Mouse (Mus musculus) right cerebral cortex, postnatal 36 days (tissue): ENCODE measurements around the gene Rabgef1.
A peak's percentile ranks its signal among the peaks of the same experiment; 100 is the strongest.

Experiments
- DNase-seq, 2 experiments: peaks; one replicate each; pipeline ENCODE4 v3.0.0; 2022; ENCODE audit warnings: low spot score in 2 of 2, mixed read lengths in 1 of 2

Gene Rabgef1

GRCm38 (mm10) chr5:130171956-130172601 is 481 bp downstream of the Rabgef1 start:
- peak; percentile 13 to 23 for DNase-seq

GRCm38 (mm10) chr5:130173012-130173411 is 1.4 kb downstream of the Rabgef1 start:
- no peak for DNase-seq

GRCm38 (mm10) chr5:130177871-130178270 is 6.3 kb downstream of the Rabgef1 start:
- no peak for DNase-seq

- no peak for DNase-seq
Observed at GRCm38 (mm10) chr5:130180362-130180761, 8.8 kb downstream of the Rabgef1 start.

- DNase-seq: no peak
Observed at GRCm38 (mm10) chr5:130181740-130182540, 10.3 kb downstream of the Rabgef1 start.

GRCm38 (mm10) chr5:130182541-130182821 is 10.9 kb downstream of the Rabgef1 start:
- no peak for DNase-seq

GRCm38 (mm10) chr5:130184193-130184856 is 12.7 kb downstream of the Rabgef1 start:
- DNase-seq: no peak

- no peak for DNase-seq
Observed at GRCm38 (mm10) chr5:130185312-130185711, 13.7 kb downstream of the Rabgef1 start.

- peak in 1 of 2 experiments; percentile 11 for DNase-seq
Observed at GRCm38 (mm10) chr5:130187383-130187782, 15.8 kb downstream of the Rabgef1 start.

- DNase-seq: no peak
Observed at GRCm38 (mm10) chr5:130190909-130191308, 19.3 kb downstream of the Rabgef1 start.

- no peak for DNase-seq
Observed at GRCm38 (mm10) chr5:130191865-130192264, 20.3 kb downstream of the Rabgef1 start.

GRCm38 (mm10) chr5:130192356-130192944 is 20.9 kb downstream of the Rabgef1 start:
- DNase-seq: no peak

- no peak for DNase-seq
Observed at GRCm38 (mm10) chr5:130193760-130194159, 22.2 kb downstream of the Rabgef1 start.

- no peak for DNase-seq
Observed at GRCm38 (mm10) chr5:130196307-130196706, 24.7 kb downstream of the Rabgef1 start.

- DNase-seq: no peak
Observed at GRCm38 (mm10) chr5:130197454-130197853, 25.9 kb downstream of the Rabgef1 start.

GRCm38 (mm10) chr5:130197981-130198380 is 26.4 kb downstream of the Rabgef1 start:
- DNase-seq: no peak

GRCm38 (mm10) chr5:130200233-130201029 is 28.8 kb downstream of the Rabgef1 start:
- no peak for DNase-seq

- no peak for DNase-seq
Observed at GRCm38 (mm10) chr5:130203948-130204347, 32.4 kb downstream of the Rabgef1 start.

GRCm38 (mm10) chr5:130204560-130204959 is 33.0 kb downstream of the Rabgef1 start:
- DNase-seq: no peak

- DNase-seq: no peak
Observed at GRCm38 (mm10) chr5:130205441-130206023, 33.9 kb downstream of the Rabgef1 start.

- no peak for DNase-seq
Observed at GRCm38 (mm10) chr5:130207299-130207698, 35.7 kb downstream of the Rabgef1 start.
